Mouse (Mus musculus) hindbrain, postnatal 0 days (tissue): ENCODE data around the gene Tenm4. TPM values are rescaled to one million over a fixed set of nuclear protein-coding genes. Genes with fewer than 3 reads are reported as not detected.
A peak's percentile ranks its signal among the peaks of the same experiment; 100 is the strongest.

Experiments
- ATAC-seq: fragments of 200-750 bp; cut with Nextera tagmentation; 2 replicates; pipeline ENCODE4 v1.8.0; 2017; ENCODE audit warnings: mild to moderate bottlenecking, moderate TSS enrichment, moderate library complexity
- DNase-seq: peaks from one replicate; pipeline ENCODE4 v3.0.0-alpha.2; 2015; ENCODE audit warnings: low spot score
- H3K27ac ChIP-seq: fragments of 300-500 bp; sonication (generic); 2 replicates; pipeline ENCODE4 v1.5.1; 2014; ENCODE audit warnings: mild to moderate bottlenecking
- H3K27me3 ChIP-seq: fragments of 300-500 bp; sonication (generic); 2 replicates; pipeline ENCODE4 v1.6.1; 2014; ENCODE audit warnings: low read length, mixed read lengths; ENCODE audit not compliant: insufficient read depth
- H3K36me3 ChIP-seq: fragments of 300-500 bp; sonication (generic); 2 replicates; pipeline ENCODE4 v1.6.1; 2014; ENCODE audit warnings: low read length, mixed read lengths; ENCODE audit not compliant: insufficient read depth
- H3K4me1 ChIP-seq: fragments of 300-500 bp; sonication (generic); 2 replicates; pipeline ENCODE4 v1.6.1; 2014; ENCODE audit warnings: antibody characterized with exemption, low read length, mixed read lengths; ENCODE audit not compliant: insufficient read depth
- H3K4me2 ChIP-seq: fragments of 300-500 bp; sonication (generic); 2 replicates; pipeline ENCODE4 v1.6.1; 2014; ENCODE audit warnings: low read depth, mild to moderate bottlenecking, low read length, moderate library complexity, mixed read lengths
- H3K4me3 ChIP-seq: fragments of 300-500 bp; sonication (generic); 2 replicates; pipeline ENCODE4 v1.5.1; 2014; ENCODE audit warnings: low read length
- H3K9ac ChIP-seq: fragments of 300-500 bp; sonication (generic); replicated peaks from 2 replicates; pipeline ENCODE4 v1.6.1; 2014; ENCODE audit warnings: mild to moderate bottlenecking, low read length, moderate library complexity, mixed read lengths
- H3K9me3 ChIP-seq: fragments of 300-500 bp; sonication (generic); 2 replicates; pipeline ENCODE4 v1.6.1; 2016; ENCODE audit warnings: low read length, mixed read lengths
- CTCF ChIP-seq: IDR thresholded peaks from 2 replicates; pipeline ENCODE4 v1.5.1; 2016; ENCODE audit warnings: antibody characterized with exemption, control low read depth, low read depth
- WGBS: fragments of 180-500 bp; shearing (Covaris S2); extraction: QIAGEN DNeasy Blood & Tissue Kit; methylation state at CpG from one replicate; pipeline ENCODE4 v1.1.7; 2014; 5-methylcytosine and 5-hydroxymethylcytosine counted together
- polyA plus RNA-seq: library from polyadenylated mRNA; unstranded; fragments of >200 nt; fragmentation: Nextera tagmentation; extraction: Ambion mirVana; gene quantifications from 2 replicates; pipeline ENCODE4 v1.2.1, GENCODE M21; 2015
- total RNA-seq: library from RNA; depleted of rRNA; stranded (reverse); fragments of >200 nt; gene quantifications from 2 replicates; pipeline ENCODE4 v1.2.3, GENCODE M21; 2014

Gene Tenm4
- total and polyA plus RNA-seq, 2 experiments from 2014 or later, result 24.1 to 49.7 TPM

GRCm38 (mm10) chr7:96492696-96493095, 321.6 kb downstream of the Tenm4 start:
- ATAC-seq, result no peak

GRCm38 (mm10) chr7:96494057-96494456, 323.0 kb downstream of the Tenm4 start:
- Histone ChIP-seq H3K27me3 (no peaks in the 10 kb centered on the region), H3K4me3 (no peak overlapping the region), H3K4me1 (no peaks in the 10 kb centered on the region), H3K36me3 (no peaks in the 10 kb centered on the region), H3K4me2 (no peak overlapping the region), H3K9me3 (no peaks in the 10 kb centered on the region), H3K27ac (no peak overlapping the region), H3K9ac (no peak overlapping the region)
- no peak for ATAC-seq
- WGBS, result 74% methylated on average over 16 of the region's 16 CpGs
- no peak for DNase-seq
- no peak for TF ChIP-seq CTCF

More at GRCm38 (mm10) chr7:96492696-96493095, 321.6 kb downstream of the Tenm4 start:
- Histone ChIP-seq H3K4me1 (no peaks in the 10 kb centered on the region), H3K36me3 (no peaks in the 10 kb centered on the region), H3K27me3 (no peaks in the 10 kb centered on the region), H3K9me3 (no peaks in the 10 kb centered on the region), H3K9ac (no peak overlapping the region), H3K27ac (no peak overlapping the region), H3K4me2 (no peak overlapping the region), H3K4me3 (no peak overlapping the region)
- DNase-seq, result no peak
- WGBS, result 83% methylated on average over 7 of the region's 7 CpGs
- TF ChIP-seq CTCF, result no peak

GRCm38 (mm10) chr7:96500108-96500507, 329.1 kb downstream of the Tenm4 start:
- Histone ChIP-seq H3K36me3 (no peaks in the 10 kb centered on the region), H3K9ac (no peak overlapping the region), H3K4me3 (no peak overlapping the region), H3K27me3 (no peaks in the 10 kb centered on the region), H3K4me2 (no peak overlapping the region), H3K9me3 (no peaks in the 10 kb centered on the region), H3K27ac (no peak overlapping the region), H3K4me1 (no peaks in the 10 kb centered on the region)
- ATAC-seq (no peak), DNase-seq (no peak)
- TF ChIP-seq CTCF, result no peak
- WGBS, result 87% methylated on average over 5 of the region's 5 CpGs

GRCm38 (mm10) chr7:96500797-96501196, 329.8 kb downstream of the Tenm4 start:
- no peak for DNase-seq
- TF ChIP-seq CTCF, result no peak
- no peak overlapping the region for H3K27ac ChIP-seq
- H3K9ac ChIP-seq, result no peak overlapping the region
- no peaks in the 10 kb centered on the region for H3K36me3 ChIP-seq
- 59% methylated on average over 4 of the region's 4 CpGs for WGBS
- ATAC-seq, result no peak
- H3K4me3 ChIP-seq, result no peak overlapping the region
- no peaks in the 10 kb centered on the region for H3K27me3 ChIP-seq
- H3K4me2 ChIP-seq, result no peak overlapping the region
- no peaks in the 10 kb centered on the region for H3K4me1 ChIP-seq
- H3K9me3 ChIP-seq, result no peaks in the 10 kb centered on the region

- no peaks in the 10 kb centered on the region for H3K9me3 ChIP-seq
- WGBS, result 43% methylated on average over 11 of the region's 11 CpGs
- no peak overlapping the region for H3K4me3 ChIP-seq
- no peak for TF ChIP-seq CTCF
- no peaks in the 10 kb centered on the region for H3K4me1 ChIP-seq
- DNase-seq, result peak; percentile 59
- no peak overlapping the region for H3K4me2 ChIP-seq
- H3K36me3 ChIP-seq, result no peaks in the 10 kb centered on the region
- no peak overlapping the region for H3K27ac ChIP-seq
- ATAC-seq, result peak; percentile 65; the same call in 1 of the 2 replicates
- no peak overlapping the region; the same call in 1 of the 2 replicates for H3K9ac ChIP-seq
- H3K27me3 ChIP-seq, result no peaks in the 10 kb centered on the region
These were observed 331.4 kb downstream of the Tenm4 start for GRCm38 (mm10) chr7:96502321-96502973.

- no peak overlapping the region for H3K4me2 ChIP-seq
- no peak overlapping the region for H3K9ac ChIP-seq
- H3K9me3 ChIP-seq, result no peaks in the 10 kb centered on the region
- no peak overlapping the region for H3K27ac ChIP-seq
- no peaks in the 10 kb centered on the region for H3K27me3 ChIP-seq
- H3K36me3 ChIP-seq, result no peaks in the 10 kb centered on the region
- no peaks in the 10 kb centered on the region for H3K4me1 ChIP-seq
- no peak for ATAC-seq
- H3K4me3 ChIP-seq, result no peak overlapping the region
- WGBS, result 43% methylated on average over 6 of the region's 6 CpGs
- DNase-seq, result peak; percentile 26
- TF ChIP-seq CTCF, result no peak
These were observed 334.5 kb downstream of the Tenm4 start for GRCm38 (mm10) chr7:96505538-96505937.

GRCm38 (mm10) chr7:96507046-96507445, 336.0 kb downstream of the Tenm4 start:
- no peak overlapping the region for H3K4me2 ChIP-seq
- no peaks in the 10 kb centered on the region for H3K27me3 ChIP-seq
- no peaks in the 10 kb centered on the region for H3K4me1 ChIP-seq
- H3K4me3 ChIP-seq, result no peak overlapping the region
- no peak for TF ChIP-seq CTCF
- DNase-seq (no peak), ATAC-seq (no peak)
- H3K27ac ChIP-seq, result no peak overlapping the region
- WGBS, result 82% methylated on average over 8 of the region's 8 CpGs
- H3K9me3 ChIP-seq, result no peaks in the 10 kb centered on the region
- H3K36me3 ChIP-seq, result no peaks in the 10 kb centered on the region
- H3K9ac ChIP-seq, result no peak overlapping the region
